Mouse (Mus musculus) MEL (cell line): Measurements from ENCODE around the gene Mettl4. TPM values are rescaled to one million over a fixed set of nuclear protein-coding genes. Genes with fewer than 3 reads are reported as not detected.

Experiments
- DNase-seq: peaks from one replicate; pipeline ENCODE4 v3.0.0; 2011; ENCODE audit warnings: low read depth, low spot score
- H3K27ac ChIP-seq: 2 replicates; pipeline ENCODE4 v1.5.1; 2012; ENCODE audit warnings: low read depth, mild to moderate bottlenecking, control low read depth, low read length, moderate library complexity; ENCODE audit not compliant: control insufficient read depth
- H3K27me3 ChIP-seq, 2 experiments: fragments of 150-350 bp in 1 of 2; sonication (generic) in 1 of 2; 2 replicates each; pipeline ENCODE4 v1.6.1; 2012; ENCODE audit warnings: low read length in 2 of 2, mild to moderate bottlenecking in 2 of 2, improper control_type of control experiment in 1 of 2, moderate library complexity in 1 of 2; ENCODE audit not compliant: insufficient read depth in 2 of 2, control insufficient read depth in 1 of 2
- H3K36me3 ChIP-seq, 2 experiments: 2 replicates each; pipeline ENCODE4 v1.6.1; 2012 to 2014; ENCODE audit warnings: low read length in 2 of 2, improper control_type of control experiment in 1 of 2, inconsistent platforms in 1 of 2, mild to moderate bottlenecking in 1 of 2; ENCODE audit not compliant: insufficient read depth in 2 of 2, control insufficient read depth in 1 of 2
- H3K4me1 ChIP-seq, 2 experiments: fragments of 150-350 bp in 1 of 2; sonication (generic) in 1 of 2; 2 replicates each; pipeline ENCODE4 v1.6.1; 2012; ENCODE audit warnings: low read length in 2 of 2, improper control_type of control experiment in 1 of 2, mild to moderate bottlenecking in 1 of 2; ENCODE audit not compliant: insufficient read depth in 2 of 2, control insufficient read depth in 1 of 2
- H3K4me3 ChIP-seq, 2 experiments: fragments of 150-350 bp in 1 of 2; sonication (generic) in 1 of 2; 2 replicates each; pipeline ENCODE4 v1.5.1; 2012; ENCODE audit warnings: low read depth in 2 of 2, low read length in 2 of 2, mild to moderate bottlenecking in 2 of 2, moderate library complexity in 2 of 2, control low read depth in 1 of 2, improper control_type of control experiment in 1 of 2; ENCODE audit not compliant: control insufficient read depth in 1 of 2, insufficient read depth in 1 of 2
- H3K79me2 ChIP-seq: 2 replicates; pipeline ENCODE4 v1.6.1; 2012; ENCODE audit warnings: mild to moderate bottlenecking, low read length, moderate library complexity; ENCODE audit not compliant: control insufficient read depth, poor library complexity, insufficient read depth
- H3K9ac ChIP-seq: 2 replicates; pipeline ENCODE4 v1.6.1; 2012; ENCODE audit warnings: low read depth, mild to moderate bottlenecking, control low read depth, low read length, moderate library complexity; ENCODE audit not compliant: control insufficient read depth, poor library complexity, severe bottlenecking
- H3K9me3 ChIP-seq: fragments of 150-350 bp; sonication (generic); replicated peaks from 2 replicates; pipeline ENCODE4 v1.6.1; 2012; ENCODE audit warnings: mild to moderate bottlenecking, low read length, improper control_type of control experiment, moderate library complexity; ENCODE audit not compliant: insufficient read depth
- CHD2 ChIP-seq: IDR thresholded peaks from 2 replicates; pipeline ENCODE4 v1.6.1; 2011; ENCODE audit warnings: low read length, improper control_type of control experiment
- CTCF ChIP-seq, 3 experiments: IDR thresholded peaks in 2 of 3; conservative IDR thresholded peaks in 1 of 3; 2 replicates each; pipeline ENCODE4 v1.5.1; 2011 to 2012; ENCODE audit warnings: low read length in 3 of 3, low read depth in 2 of 3, mild to moderate bottlenecking in 2 of 3, improper control_type of control experiment in 1 of 3, inconsistent platforms in 1 of 3, mixed read lengths in 1 of 3, moderate library complexity in 1 of 3; ENCODE audit not compliant: control insufficient read depth in 1 of 3, insufficient read depth in 1 of 3, poor library complexity in 1 of 3, severe bottlenecking in 1 of 3
- E2F4 ChIP-seq: IDR thresholded peaks from 2 replicates; pipeline ENCODE4 v1.6.1; 2011; ENCODE audit warnings: low read depth, low read length, improper control_type of control experiment, borderline replicate concordance
- ELF1 ChIP-seq: IDR thresholded peaks from 2 replicates; pipeline ENCODE4 v1.6.1; 2014; ENCODE audit warnings: low read depth, mild to moderate bottlenecking, inconsistent platforms, low read length, improper control_type of control experiment, moderate library complexity
- EP300 ChIP-seq, 2 experiments: IDR thresholded peaks; 2 replicates each; pipeline ENCODE4 v1.6.1; 2011; ENCODE audit warnings: improper control_type of control experiment in 2 of 2, low read length in 2 of 2, low read depth in 1 of 2, mild to moderate bottlenecking in 1 of 2
- ETS1 ChIP-seq: IDR thresholded peaks from 2 replicates; pipeline ENCODE4 v1.6.1; 2012; ENCODE audit warnings: low read depth, mild to moderate bottlenecking, inconsistent platforms, low read length, improper control_type of control experiment, moderate library complexity
- HCFC1 ChIP-seq: IDR thresholded peaks from 2 replicates; pipeline ENCODE4 v1.6.1; 2012; ENCODE audit warnings: low read depth, mild to moderate bottlenecking, inconsistent platforms, low read length, improper control_type of control experiment, moderate library complexity
- KAT2A ChIP-seq: conservative IDR thresholded peaks from 2 replicates; pipeline ENCODE4 v1.6.1; 2012; ENCODE audit warnings: low read depth, low read length, improper control_type of control experiment, inconsistent platforms
- MYC ChIP-seq: IDR thresholded peaks from 2 replicates; pipeline ENCODE4 v1.6.1; 2011; ENCODE audit warnings: low read depth, mild to moderate bottlenecking, low read length, improper control_type of control experiment, moderate library complexity
- NELFE ChIP-seq: IDR thresholded peaks from 2 replicates; pipeline ENCODE4 v1.6.1; 2011; ENCODE audit warnings: low read depth, low read length, improper control_type of control experiment
- POLR2AphosphoS2 ChIP-seq: IDR thresholded peaks from 2 replicates; pipeline ENCODE4 v1.6.1; 2011; ENCODE audit warnings: low read length, improper control_type of control experiment
- RAD21 ChIP-seq: IDR thresholded peaks from 2 replicates; pipeline ENCODE4 v1.6.1; 2011; ENCODE audit warnings: mild to moderate bottlenecking, low read depth, low read length, improper control_type of control experiment
- RCOR1 ChIP-seq: IDR thresholded peaks from 2 replicates; pipeline ENCODE4 v1.6.1; 2012; ENCODE audit warnings: low read depth, mild to moderate bottlenecking, inconsistent platforms, low read length, improper control_type of control experiment
- SIN3A ChIP-seq: IDR thresholded peaks from 2 replicates; pipeline ENCODE4 v1.6.1; 2012; ENCODE audit warnings: low read length, improper control_type of control experiment, inconsistent platforms
- SMC3 ChIP-seq: IDR thresholded peaks from 2 replicates; pipeline ENCODE4 v1.6.1; 2011; ENCODE audit warnings: low read depth, low read length, improper control_type of control experiment
- UBTF ChIP-seq: IDR thresholded peaks from 2 replicates; pipeline ENCODE4 v1.6.1; 2012; ENCODE audit warnings: low read depth, mild to moderate bottlenecking, inconsistent platforms, low read length, improper control_type of control experiment, moderate library complexity, borderline replicate concordance; ENCODE audit not compliant: insufficient read depth
- USF2 ChIP-seq, 2 experiments: IDR thresholded peaks; 2 replicates each; pipeline ENCODE4 v1.6.1; 2011 to 2012; ENCODE audit warnings: improper control_type of control experiment in 2 of 2, low read length in 2 of 2, borderline replicate concordance in 1 of 2, inconsistent platforms in 1 of 2, low read depth in 1 of 2, mild to moderate bottlenecking in 1 of 2; ENCODE audit not compliant: insufficient read depth in 1 of 2
- ZC3H11A ChIP-seq: IDR thresholded peaks from 2 replicates; pipeline ENCODE4 v1.6.1; 2012; ENCODE audit warnings: low read depth, mild to moderate bottlenecking, inconsistent platforms, low read length, improper control_type of control experiment
- ZMIZ1 ChIP-seq: IDR thresholded peaks from 2 replicates; pipeline ENCODE4 v1.6.1; 2012; ENCODE audit warnings: low read depth, mild to moderate bottlenecking, inconsistent platforms, low read length, improper control_type of control experiment, moderate library complexity
- polyA plus RNA-seq, 2 experiments: library from polyadenylated mRNA; stranded (reverse) in 1 of 2; unstranded in 1 of 2; fragments of >175 nt in 1 of 2; fragments of >200 nt in 1 of 2; gene quantifications; 2 replicates each; pipeline versions ENCODE4 v1.2.1 to v1.2.4; 2012; ENCODE audit warnings: low replicate concordance in 2 of 2, low read depth in 1 of 2; ENCODE audit not compliant: insufficient read length in 2 of 2, insufficient read depth in 1 of 2, missing spikeins in 1 of 2
- total RNA-seq: library from RNA; depleted of rRNA; stranded (reverse); fragments of 300-350 nt; gene quantifications from 2 replicates; pipeline ENCODE4 v1.2.3, GENCODE M21; 2012

Mettl4 gene
- total and polyA plus RNA-seq, 3 experiments = 13.4 to 19.6 TPM; not detected in 1

- no peaks in the 10 kb centered on the region for H3K9me3 ChIP-seq
- H3K4me1 ChIP-seq = peaks cover 0 to 4% of the 10 kb centered on the region in 2 experiments; a peak in 3 of 4 replicates
- no peak for TF ChIP-seq HCFC1
- no peak for TF ChIP-seq CHD2
- TF ChIP-seq RCOR1 = no peak
- no peak for TF ChIP-seq POLR2AphosphoS2
- TF ChIP-seq ELF1 = no peak
- no peak for TF ChIP-seq ZC3H11A
- no peak for TF ChIP-seq E2F4
- TF ChIP-seq UBTF = no peak
- TF ChIP-seq ZMIZ1 = no peak
- no peak for TF ChIP-seq ETS1
- TF ChIP-seq KAT2A = no peak
- no peak for TF ChIP-seq EP300 (IDR thresholded peaks at IDR 0.05; ENCODE audit: low read depth in 1 of 2, low read length in 2 of 2)
- no peak for TF ChIP-seq NELFE
- no peak for TF ChIP-seq SIN3A
- H3K36me3 ChIP-seq = peaks cover 3 to 6% of the 10 kb centered on the region in 2 experiments
- no peaks in the 10 kb centered on the region for H3K79me2 ChIP-seq
- no peak overlapping the region for H3K4me3 ChIP-seq
- H3K9ac ChIP-seq = no peak overlapping the region
- no peaks in the 10 kb centered on the region for H3K27me3 ChIP-seq
- no peak overlapping the region for H3K27ac ChIP-seq
- DNase-seq = no peak
Observed at GRCm38 (mm10) chr17:94735885-94736284, 13.9 kb downstream of the Mettl4 start.

DNA sequence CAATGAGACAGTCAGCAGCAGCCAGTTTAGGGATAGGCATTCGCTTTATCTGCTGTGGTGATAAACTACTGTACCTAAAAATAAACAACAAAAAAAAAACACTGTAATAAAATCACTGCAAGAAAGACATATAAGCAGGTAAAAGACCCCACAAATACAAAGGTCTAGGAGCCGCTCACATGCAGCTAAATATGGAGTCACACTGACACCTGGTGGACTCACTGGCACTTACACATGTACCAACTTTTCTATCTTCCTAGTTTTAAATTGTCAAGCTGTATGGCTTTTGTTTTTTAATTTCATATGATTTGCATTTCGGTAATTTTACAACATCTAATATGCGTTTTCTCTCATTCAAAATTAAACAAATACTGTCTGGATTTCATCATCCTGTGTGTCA, 14.4 kb downstream of the Mettl4 start:
- Histone ChIP-seq H3K27ac (no peak overlapping the region), H3K79me2 (no peaks in the 10 kb centered on the region), H3K9ac (no peak overlapping the region), H3K36me3 (peaks cover 3 to 6% of the 10 kb centered on the region in 2 experiments), H3K27me3 (no peaks in the 10 kb centered on the region), H3K4me3 (no peak overlapping the region)
- peak; percentile 59 for DNase-seq
- peak; percentile 39 to 67 (median 47) for TF ChIP-seq CTCF (IDR thresholded peaks at IDR 0.05 in 2 of 3, conservative IDR thresholded peaks at IDR 0.05 in 1 of 3; ENCODE audit: control insufficient read depth in 1 of 3, insufficient read depth in 1 of 3, low read depth in 2 of 3, low read length in 3 of 3, poor library complexity in 1 of 3, severe bottlenecking in 1 of 3)
- no peak for TF ChIP-seq USF2 (IDR thresholded peaks at IDR 0.05; ENCODE audit: borderline replicate concordance in 1 of 2, insufficient read depth in 1 of 2, low read depth in 1 of 2, low read length in 2 of 2)
- TF ChIP-seq MYC = no peak
- TF ChIP-seq RAD21 = peak; percentile 71
- no peak for TF ChIP-seq SIN3A
- TF ChIP-seq ZC3H11A = peak; percentile 46
- TF ChIP-seq SMC3 = peak; percentile 63
- TF ChIP-seq, all 39 proteins: peak for 4
- Histone ChIP-seq H3K9me3 (no peaks in the 10 kb centered on the region), H3K4me1 (peaks cover 0 to 4% of the 10 kb centered on the region in 2 experiments; a peak in 3 of 4 replicates)
